Mouse (Mus musculus) lung, postnatal 4 days (tissue): ENCODE measurements around the gene Ice2.

Experiments
- DNase-seq, 2 experiments: peaks; one replicate each; pipeline ENCODE4 v3.0.0; 2021

Gene Ice2

GRCm38 (mm10) chr9:69397760-69398452 is at the start of gene Ice2:
Gene Ice2, plus strand, starts transcription at chr9:69397906.
- peak; percentile 82 to 83 for DNase-seq

DNA sequence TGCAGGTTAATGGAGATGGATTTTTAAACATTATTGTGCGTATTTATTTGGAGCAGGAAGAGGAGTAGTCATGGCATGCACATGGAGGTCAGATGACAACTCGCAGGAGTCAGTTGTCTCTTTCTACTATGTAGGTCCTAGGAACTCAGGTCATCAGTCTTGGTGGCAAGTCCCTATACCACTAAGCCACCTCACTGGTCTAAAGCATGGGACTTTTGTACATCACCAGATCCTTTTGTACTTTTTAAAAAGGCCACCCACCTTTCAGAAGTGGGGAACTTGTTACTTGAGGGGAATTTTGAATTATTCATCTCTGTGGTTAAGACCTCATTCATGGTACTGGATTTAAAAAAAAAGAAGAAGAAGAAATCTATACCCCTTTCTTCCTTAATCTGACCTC is 48.2 kb upstream of the Ice2 start:
- DNase-seq = no peak

GRCm38 (mm10) chr9:69354228-69354627 is 43.5 kb upstream of the Ice2 start:
- DNase-seq = no peak

- peak in 1 of 2 experiments; percentile 66 for DNase-seq
These were observed 39.9 kb upstream of the Ice2 start for GRCm38 (mm10) chr9:69357834-69358233.

DNA sequence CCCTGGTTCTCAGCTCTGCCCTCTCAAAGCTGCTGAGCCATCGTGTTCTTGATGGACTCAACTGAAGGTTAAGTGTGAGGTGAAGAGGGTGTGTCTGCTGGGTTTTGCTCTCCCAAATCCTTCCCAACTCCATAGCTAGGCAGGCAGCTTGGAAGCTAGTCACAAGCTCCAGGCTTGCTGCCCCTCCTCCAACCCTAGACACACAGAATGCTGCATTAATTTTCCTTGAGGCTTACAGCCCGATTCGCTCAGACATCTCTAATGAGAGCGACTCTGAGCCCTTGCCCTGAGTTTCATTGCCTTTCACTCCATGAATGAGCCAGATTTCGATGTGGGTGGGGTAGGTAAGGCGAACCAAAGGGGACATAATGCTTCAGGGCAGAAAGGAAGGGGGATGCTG is 38.9 kb upstream of the Ice2 start:
- DNase-seq = no peak

- DNase-seq = no peak
These were observed 35.7 kb upstream of the Ice2 start for GRCm38 (mm10) chr9:69361951-69362445.

GRCm38 (mm10) chr9:69362766-69363165 is 34.9 kb upstream of the Ice2 start:
- DNase-seq = no peak

DNA sequence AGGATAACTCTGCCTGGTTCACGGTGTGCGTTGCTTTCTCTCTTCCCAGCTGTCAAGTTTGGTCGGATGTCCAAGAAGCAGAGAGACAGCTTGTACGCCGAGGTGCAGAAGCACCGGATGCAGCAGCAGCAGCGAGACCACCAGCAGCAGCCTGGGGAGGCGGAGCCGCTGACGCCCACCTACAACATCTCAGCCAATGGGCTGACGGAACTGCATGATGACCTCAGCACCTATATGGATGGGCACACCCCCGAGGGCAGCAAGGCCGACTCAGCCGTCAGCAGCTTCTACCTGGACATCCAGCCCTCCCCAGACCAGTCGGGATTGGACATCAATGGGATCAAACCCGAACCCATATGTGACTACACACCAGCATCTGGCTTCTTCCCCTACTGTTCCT is 33.6 kb upstream of the Ice2 start:
- DNase-seq = no peak

GRCm38 (mm10) chr9:69367055-69367454 is 30.7 kb upstream of the Ice2 start:
- DNase-seq = no peak

- DNase-seq = peak; percentile 53 to 71
These were observed 29.6 kb upstream of the Ice2 start for GRCm38 (mm10) chr9:69368071-69368470.

- no peak for DNase-seq
These were observed 26.5 kb upstream of the Ice2 start for GRCm38 (mm10) chr9:69371046-69371724.

GRCm38 (mm10) chr9:69372871-69373270 is 24.8 kb upstream of the Ice2 start:
- no peak for DNase-seq

DNA sequence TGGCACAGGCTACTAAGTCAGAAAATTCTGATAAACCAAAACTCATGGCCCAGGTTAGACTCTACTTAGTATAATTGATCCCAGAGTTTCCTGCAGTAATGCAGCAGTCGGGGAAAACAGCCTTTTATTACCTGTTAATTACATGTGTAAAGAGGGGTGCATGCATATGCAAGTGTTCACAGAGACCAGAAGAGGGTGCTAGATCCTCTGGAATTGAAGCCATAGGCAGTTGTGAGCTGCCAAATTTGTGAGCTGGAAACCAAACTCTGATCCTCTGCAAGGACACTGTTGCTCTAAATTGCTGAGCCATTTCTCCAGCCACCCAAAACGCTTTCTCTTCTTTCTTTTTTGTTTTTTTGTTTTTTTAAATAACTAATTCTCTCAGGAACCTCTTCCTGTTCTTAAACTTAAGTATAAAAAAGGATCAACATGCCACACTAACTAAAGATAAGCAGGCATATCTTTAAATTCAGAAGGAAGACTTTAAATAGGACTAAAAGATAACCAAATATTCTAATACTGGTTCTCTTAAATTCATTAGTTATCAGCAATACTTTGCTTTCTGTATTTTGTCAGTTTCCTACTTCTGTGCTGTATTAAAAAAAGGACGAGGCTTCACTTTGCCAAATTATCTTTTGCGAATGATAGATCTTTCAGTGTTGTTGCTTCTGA is 20.6 kb upstream of the Ice2 start:
- no peak for DNase-seq

DNA sequence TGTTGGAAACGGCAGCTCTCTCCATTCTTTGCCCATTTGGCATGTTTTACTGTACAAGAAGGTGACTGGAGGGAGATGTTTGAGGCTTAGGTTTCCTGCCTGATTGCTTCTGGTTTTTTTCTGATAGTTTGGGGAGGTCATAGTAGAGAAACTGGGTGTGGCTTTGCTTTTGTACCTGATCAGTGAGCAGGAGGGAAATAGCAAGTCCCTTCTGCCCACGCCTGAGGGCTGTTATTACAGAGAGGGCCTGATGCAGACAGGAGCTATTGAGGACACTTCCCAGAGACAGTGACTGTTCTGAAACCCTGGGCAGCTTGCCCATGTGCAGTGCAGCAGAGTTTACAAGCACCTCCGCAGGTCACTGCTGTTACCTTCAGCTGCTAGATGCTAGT is 20.1 kb upstream of the Ice2 start:
- DNase-seq = no peak

GRCm38 (mm10) chr9:69380546-69380945 is 17.2 kb upstream of the Ice2 start:
- no peak for DNase-seq

DNA sequence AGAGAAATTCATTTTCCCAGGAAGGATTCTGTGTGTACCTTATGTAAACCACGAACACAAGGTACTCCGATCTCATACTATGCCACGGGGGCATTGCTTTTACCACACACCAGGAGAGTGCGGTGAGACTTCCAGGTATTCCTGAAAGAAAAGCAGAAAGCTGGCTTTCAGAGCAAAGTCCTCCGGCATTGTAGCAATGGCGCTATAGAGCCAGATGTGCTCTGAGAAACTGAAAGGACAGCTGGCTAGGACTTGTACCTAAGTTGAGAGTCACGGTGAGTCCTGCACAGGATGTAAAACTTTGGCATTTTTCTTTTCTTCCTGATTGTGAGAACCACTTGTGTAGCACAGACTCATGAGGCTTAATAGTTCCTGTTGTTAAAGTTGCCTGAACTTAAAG is 16.0 kb upstream of the Ice2 start:
- no peak for DNase-seq

GRCm38 (mm10) chr9:69384475-69384874 is 13.2 kb upstream of the Ice2 start:
- DNase-seq = peak in 1 of 2 experiments; percentile 32

GRCm38 (mm10) chr9:69384905-69385304 is 12.8 kb upstream of the Ice2 start:
- DNase-seq = no peak

DNA sequence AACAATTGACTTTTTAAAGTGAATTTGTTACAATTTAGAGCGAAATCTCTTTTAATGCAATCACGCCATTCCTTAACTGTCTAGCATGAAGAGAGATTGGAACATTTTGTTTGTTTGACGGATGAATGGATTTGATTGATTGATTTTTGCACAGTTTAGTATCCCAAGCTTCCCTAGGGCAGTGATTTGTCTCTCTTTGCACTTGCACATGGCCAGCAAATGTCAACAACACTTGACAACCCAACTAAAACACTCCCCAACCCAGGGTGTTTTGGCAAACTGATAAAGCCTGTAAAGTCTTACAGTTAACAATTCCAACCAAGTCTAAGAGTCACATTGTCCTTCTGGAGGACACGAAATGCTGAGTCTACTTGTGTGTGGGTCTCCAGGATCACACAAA is 10.4 kb upstream of the Ice2 start:
- no peak for DNase-seq

DNA sequence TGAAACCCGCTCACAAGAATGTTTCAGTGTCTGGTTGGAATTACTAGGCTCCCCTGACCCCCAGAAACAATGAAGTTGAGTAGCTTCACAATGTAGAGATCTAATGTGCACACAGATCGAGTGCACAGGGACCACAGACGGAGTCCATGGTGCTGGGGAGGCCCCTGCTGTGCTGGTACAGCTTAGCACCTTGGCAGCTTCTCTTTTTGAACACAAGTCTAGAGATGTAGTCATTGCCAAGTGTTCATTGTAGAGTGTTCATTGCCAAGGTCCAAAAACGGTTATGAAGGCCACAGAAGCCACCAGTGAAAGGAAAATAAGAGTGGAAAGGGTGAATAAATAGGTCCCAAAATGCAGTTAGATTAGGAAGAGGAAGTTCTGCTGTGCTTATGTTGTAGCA is 7.1 kb upstream of the Ice2 start:
- no peak for DNase-seq

DNA sequence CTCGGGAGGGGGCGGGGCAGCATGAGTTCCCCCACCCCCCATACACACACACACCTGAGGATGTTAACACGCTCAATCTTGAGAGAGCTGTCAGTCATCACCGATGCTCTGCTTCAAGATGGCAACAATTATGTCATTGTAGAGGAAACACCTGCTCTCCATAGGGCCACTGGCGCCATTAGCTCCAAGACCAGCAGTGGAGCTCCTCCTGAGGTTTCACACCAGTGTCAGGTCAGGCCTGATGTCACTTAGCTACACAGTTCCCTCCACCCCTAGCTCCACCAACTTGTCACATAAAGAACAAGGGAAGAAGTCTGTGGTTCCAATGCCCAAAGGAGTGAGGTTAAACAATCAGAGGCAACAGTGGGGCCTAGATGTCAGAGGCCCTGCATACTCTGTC is 3.5 kb upstream of the Ice2 start:
- DNase-seq = no peak

DNA sequence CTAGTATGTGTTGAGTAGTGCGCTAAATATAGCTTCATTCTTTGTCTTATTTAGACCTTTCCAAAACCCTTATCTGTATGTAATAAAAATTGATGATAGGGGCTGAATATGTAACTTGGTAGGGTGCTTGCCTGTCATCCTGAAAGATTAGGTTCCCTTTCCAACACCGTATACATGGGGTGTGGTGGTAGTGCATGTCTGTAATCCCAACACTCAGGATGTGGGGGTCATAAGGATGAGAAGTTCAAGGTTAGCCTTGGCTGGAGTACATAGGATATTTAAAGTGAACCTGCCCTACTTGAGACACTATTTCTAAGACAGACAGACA is 310 bp upstream of the Ice2 start:
- DNase-seq = no peak

DNA sequence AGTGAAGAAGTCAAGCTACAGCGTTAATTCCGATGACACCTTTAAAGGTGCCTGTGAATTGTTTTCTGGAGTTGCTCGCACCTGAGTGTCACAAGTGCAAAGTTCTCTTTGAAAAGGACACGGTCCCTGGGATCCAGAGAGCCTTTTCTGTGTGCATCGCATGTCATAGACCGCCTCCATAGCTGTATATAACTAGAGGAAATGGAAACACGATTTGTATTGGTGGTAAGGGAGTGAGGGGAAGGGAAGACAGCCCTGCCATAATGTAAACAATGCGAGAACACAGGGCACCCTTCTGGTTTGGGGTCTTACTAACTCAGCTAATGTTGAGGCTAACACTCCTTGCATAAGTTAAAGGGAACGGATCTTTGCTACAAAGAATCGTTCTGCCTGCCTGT is 746 bp downstream of the Ice2 start:
- DNase-seq = no peak

- DNase-seq = no peak
These were observed 7.0 kb downstream of the Ice2 start for GRCm38 (mm10) chr9:69404671-69405070.
